Mouse (Mus musculus): ENCODE measurements around the gene Tnpo1.

DNA sequence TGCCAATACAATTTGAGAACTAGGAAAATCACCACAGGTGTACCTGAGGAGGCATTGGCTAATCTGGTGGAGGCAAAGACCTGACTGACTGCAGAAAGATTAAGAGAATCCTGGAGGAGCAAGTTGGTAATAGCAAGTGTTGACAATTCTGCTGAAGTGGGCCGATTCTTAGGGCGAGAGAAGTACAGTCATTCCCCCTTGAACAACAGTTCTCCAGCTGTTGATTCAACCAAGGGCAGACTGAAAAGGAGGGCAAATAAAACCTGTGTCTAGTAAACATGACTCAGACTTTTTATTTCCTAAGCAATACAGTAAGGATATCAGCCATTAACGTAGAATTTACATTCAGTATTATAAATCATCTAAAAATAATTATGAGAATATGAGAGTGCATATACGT lies 10.6 kb downstream of the Tnpo1 start:
- TF ChIP-seq POLR2A (IDR thresholded peaks at IDR 0.05; ENCODE audit: extremely low read depth, insufficient read depth, low read length) (no peak), CTCF (IDR thresholded peaks at IDR 0.05; ENCODE audit: low read depth, low read length) (no peak)

All from liver, adult 2 months (tissue).